Mouse (Mus musculus) heart, embryonic 16.5 days (tissue): Measurements from ENCODE around the gene Cluh. TPM values are rescaled to one million over a fixed set of nuclear protein-coding genes. Genes with fewer than 3 reads are reported as not detected.

ENCODE experiments used
- polyA plus RNA-seq: library from polyadenylated mRNA; unstranded; fragments of >200 nt; fragmentation: Nextera tagmentation; extraction: Ambion mirVana; gene quantifications from 2 replicates; pipeline ENCODE4 v1.2.1, GENCODE M21; 2015

Cluh gene
- polyA plus RNA-seq, 1 experiment from 2014 or later, result 63.0 TPM

Other genes starting within 250 kb of the Cluh start
- 2.0 and 3.0 TPM in 2 replicates for gene Rap1gap2, start 38.6 kb upstream of the Cluh start, polyA plus RNA-seq
- 0.26 and 0.34 TPM in 2 replicates for gene Ccdc92b, start 29.9 kb upstream of the Cluh start, polyA plus RNA-seq
- 41.7 and 53.1 TPM in 2 replicates for gene Pafah1b1, start 75.2 kb downstream of the Cluh start, polyA plus RNA-seq
- gene Mettl16, start 121.3 kb downstream of the Cluh start, polyA plus RNA-seq, result 30.4 and 33.0 TPM in 2 replicates
- gene Mnt, start 181.4 kb downstream of the Cluh start, polyA plus RNA-seq, result 3.0 and 3.3 TPM in 2 replicates
- gene Sgsm2, start 247.6 kb downstream of the Cluh start, polyA plus RNA-seq, result 4.7 and 4.9 TPM in 2 replicates
- gene Tsr1, start 248.6 kb downstream of the Cluh start, polyA plus RNA-seq, result 24.7 and 25.2 TPM in 2 replicates